Mouse (Mus musculus): ENCODE results near the gene Erich4. TPM values are rescaled to one million over a fixed set of nuclear protein-coding genes. Genes with fewer than 3 reads are reported as not detected.

The Erich4 gene
- polyA plus RNA-seq, 1 experiment from 2014 or later: 0.32 TPM

DNA sequence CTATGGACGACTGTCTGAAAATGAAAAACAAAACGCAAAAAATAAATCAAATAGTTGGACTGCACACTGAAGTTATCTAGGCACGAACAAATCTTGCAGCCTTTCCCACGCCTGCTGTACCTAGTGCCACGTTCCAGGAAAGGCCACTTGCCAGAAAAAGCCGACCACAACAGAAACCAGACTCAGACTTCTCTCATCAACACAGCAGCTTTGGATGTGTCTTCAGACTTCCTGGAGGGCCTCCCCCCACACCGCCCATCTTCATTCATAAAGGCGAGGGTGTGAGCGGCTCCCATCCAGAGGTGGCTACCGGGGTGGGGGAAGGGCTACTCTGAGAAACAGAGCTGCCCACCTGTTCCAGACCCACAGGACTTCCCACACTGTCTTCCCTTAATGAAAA is 28.4 kb upstream of the Erich4 start:
- H3K36me3 ChIP-seq: peaks cover 4% of the 10 kb centered on the region; the same call in 1 of the 2 replicates
- no peak overlapping the region for H3K27ac ChIP-seq
- DNase-seq: no peak
- H3K9me3 ChIP-seq (replicated peaks): peaks cover 8% of the 10 kb centered on the region; the same call in 1 of the 2 replicates
- no peaks in the 10 kb centered on the region for H3K27me3 ChIP-seq
- no peak overlapping the region for H3K4me2 ChIP-seq
- peaks cover 4% of the 10 kb centered on the region for H3K4me1 ChIP-seq (replicated peaks)
- no peak overlapping the region for H3K4me3 ChIP-seq (replicated peaks)
- no peak overlapping the region for H3K9ac ChIP-seq
- WGBS (ENCODE audit: insufficient replicate concordance): 37% methylated on average over 10 of the region's 10 CpGs
- ATAC-seq (ENCODE audit: low read depth): no peak

DNA sequence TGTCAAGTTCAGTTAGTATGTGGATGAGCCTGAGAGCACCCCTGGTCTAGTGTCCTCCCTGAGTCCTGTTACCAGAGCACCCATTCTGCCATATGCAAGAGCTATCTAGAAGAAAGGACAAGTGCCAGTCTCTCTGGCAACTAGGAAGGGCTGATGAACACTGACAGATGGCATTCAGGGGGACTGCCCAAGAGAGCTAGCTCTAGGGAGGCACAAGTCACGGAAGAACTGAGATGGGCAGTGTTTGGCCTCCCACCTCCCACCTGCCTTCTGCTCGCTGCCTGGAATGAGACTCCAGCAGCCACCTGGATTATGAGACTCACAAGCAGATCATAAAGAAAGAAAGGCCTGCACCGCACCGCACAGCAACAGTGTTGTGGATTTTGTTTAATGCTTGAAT is 24.1 kb upstream of the Erich4 start:
- Histone ChIP-seq H3K4me3 (replicated peaks) (no peak overlapping the region), H3K36me3 (peaks cover 4% of the 10 kb centered on the region; the same call in 1 of the 2 replicates), H3K9me3 (replicated peaks) (peaks cover 8% of the 10 kb centered on the region; the same call in 1 of the 2 replicates), H3K4me2 (no peak overlapping the region), H3K27ac (no peak overlapping the region), H3K4me1 (replicated peaks) (no peaks in the 10 kb centered on the region; the same call in 1 of the 2 replicates), H3K9ac (no peak overlapping the region), H3K27me3 (no peaks in the 10 kb centered on the region)
- ATAC-seq (ENCODE audit: low read depth): no peak
- WGBS (ENCODE audit: insufficient replicate concordance): 86% methylated on average over 4 of the region's 4 CpGs
- no peak for DNase-seq

DNA sequence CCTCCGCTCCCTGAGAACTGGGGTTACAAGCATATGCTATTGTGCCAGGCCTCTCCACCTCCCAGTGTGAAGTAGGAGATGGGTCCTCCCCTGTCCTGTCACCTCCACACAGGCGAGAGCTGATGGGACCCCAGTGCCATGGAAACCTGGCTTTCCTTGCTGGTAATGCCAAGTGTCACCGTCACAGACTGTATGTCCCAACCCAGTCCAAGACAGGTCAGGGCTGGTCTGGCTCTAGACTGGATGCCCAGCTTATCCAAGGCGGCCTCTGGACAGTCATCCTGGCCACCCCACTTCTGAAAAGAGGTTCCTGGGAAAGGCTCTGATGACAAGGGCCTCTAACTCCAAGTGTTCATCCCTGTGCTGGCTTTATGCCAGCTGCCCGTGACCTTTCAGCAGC is 21.4 kb upstream of the Erich4 start:
- no peak overlapping the region for H3K4me3 ChIP-seq (replicated peaks)
- H3K9me3 ChIP-seq (replicated peaks): no peaks in the 10 kb centered on the region
- H3K4me2 ChIP-seq: no peak overlapping the region
- no peak for ATAC-seq (ENCODE audit: low read depth)
- no peaks in the 10 kb centered on the region for H3K4me1 ChIP-seq (replicated peaks)
- no peak overlapping the region for H3K9ac ChIP-seq
- peaks cover 4% of the 10 kb centered on the region; the same call in 1 of the 2 replicates for H3K36me3 ChIP-seq
- 62% methylated on average over 5 of the region's 5 CpGs for WGBS (ENCODE audit: insufficient replicate concordance)
- H3K27me3 ChIP-seq: no peaks in the 10 kb centered on the region
- no peak overlapping the region for H3K27ac ChIP-seq
- no peak for DNase-seq

DNA sequence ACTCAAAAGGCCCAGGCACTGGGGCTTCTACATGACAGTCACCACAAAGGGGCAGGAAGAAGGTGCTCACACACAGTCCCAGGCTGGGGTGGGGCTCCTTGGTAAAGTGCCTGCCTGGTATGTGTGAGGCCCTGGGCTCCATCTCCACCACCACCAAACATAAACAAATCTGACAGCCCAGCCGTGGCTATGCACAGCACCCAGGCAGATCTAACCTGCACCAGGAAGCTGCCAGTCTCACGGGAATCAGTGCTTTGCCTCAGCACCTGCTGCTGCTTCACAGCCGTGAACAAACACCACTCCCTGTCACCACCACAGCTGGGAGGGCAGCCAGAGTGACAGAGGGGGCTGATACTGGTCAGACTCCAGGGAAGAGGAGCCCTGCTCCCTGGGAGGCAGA is 20.7 kb upstream of the Erich4 start:
- WGBS (ENCODE audit: insufficient replicate concordance): 38% methylated on average over 3 of the region's 3 CpGs
- H3K4me1 ChIP-seq (replicated peaks): no peaks in the 10 kb centered on the region
- H3K36me3 ChIP-seq: peaks cover 4% of the 10 kb centered on the region; the same call in 1 of the 2 replicates

DNA sequence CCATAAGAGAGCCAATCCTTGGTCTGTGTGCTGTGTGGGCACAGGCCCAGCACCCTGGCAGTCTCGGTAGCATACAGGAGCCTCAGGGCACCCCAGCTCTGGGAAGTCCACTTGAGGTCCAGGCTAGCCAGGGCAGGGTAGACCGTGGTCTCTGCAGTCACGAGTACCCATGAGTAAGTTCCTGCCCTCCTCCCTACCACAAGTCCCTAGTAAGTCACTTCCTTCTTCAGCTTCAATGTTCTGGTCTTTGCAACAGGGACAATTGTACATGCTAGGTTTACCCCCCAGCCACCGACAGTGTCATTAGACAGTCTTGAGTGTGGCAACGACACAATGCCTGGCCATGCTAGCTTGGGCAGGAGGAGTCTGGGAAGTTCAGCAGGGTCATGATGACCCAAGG is 17.0 kb upstream of the Erich4 start:
- DNase-seq (no peak), ATAC-seq (ENCODE audit: low read depth) (no peak)
- no peak overlapping the region for H3K4me3 ChIP-seq (replicated peaks)
- 46% methylated on average over 5 of the region's 5 CpGs for WGBS (ENCODE audit: insufficient replicate concordance)
- no peaks in the 10 kb centered on the region for H3K9me3 ChIP-seq (replicated peaks)
- H3K4me2 ChIP-seq: no peak overlapping the region
- H3K4me1 ChIP-seq (replicated peaks): peaks cover 13% of the 10 kb centered on the region
- 0 out of 2 replicates have a peak, but pooled peaks cover 4% of the 10 kb centered on the region for H3K27me3 ChIP-seq
- H3K9ac ChIP-seq: no peak overlapping the region
- H3K27ac ChIP-seq: no peak overlapping the region
- H3K36me3 ChIP-seq: peaks cover 11% of the 10 kb centered on the region; the same call in 1 of the 2 replicates

More for the DNA sequence above, 20.7 kb upstream of the Erich4 start:
- Histone ChIP-seq H3K27ac (no peak overlapping the region), H3K9me3 (replicated peaks) (no peaks in the 10 kb centered on the region), H3K4me3 (replicated peaks) (no peak overlapping the region), H3K9ac (no peak overlapping the region), H3K27me3 (no peaks in the 10 kb centered on the region), H3K4me2 (no peak overlapping the region)
- ATAC-seq (ENCODE audit: low read depth) (no peak), DNase-seq (no peak)

DNA sequence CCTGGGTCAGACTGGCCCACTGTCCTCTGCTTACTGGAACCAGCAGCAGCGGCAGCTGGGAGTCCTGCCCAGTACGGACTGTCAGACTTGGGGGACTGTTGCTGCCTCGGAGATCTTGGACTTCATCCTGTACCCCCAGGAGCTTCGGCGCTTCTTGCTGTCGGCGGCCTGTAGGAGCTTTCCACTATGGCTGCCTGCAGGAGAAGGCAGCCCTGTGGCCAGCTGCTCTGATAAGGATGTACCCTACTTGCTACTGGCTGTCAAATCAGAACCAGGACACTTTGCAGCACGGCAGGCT is 12.6 kb upstream of the Erich4 start:
- 55% methylated on average over 8 of the region's 8 CpGs for WGBS (ENCODE audit: insufficient replicate concordance)
- no peak for ATAC-seq (ENCODE audit: low read depth)

DNA sequence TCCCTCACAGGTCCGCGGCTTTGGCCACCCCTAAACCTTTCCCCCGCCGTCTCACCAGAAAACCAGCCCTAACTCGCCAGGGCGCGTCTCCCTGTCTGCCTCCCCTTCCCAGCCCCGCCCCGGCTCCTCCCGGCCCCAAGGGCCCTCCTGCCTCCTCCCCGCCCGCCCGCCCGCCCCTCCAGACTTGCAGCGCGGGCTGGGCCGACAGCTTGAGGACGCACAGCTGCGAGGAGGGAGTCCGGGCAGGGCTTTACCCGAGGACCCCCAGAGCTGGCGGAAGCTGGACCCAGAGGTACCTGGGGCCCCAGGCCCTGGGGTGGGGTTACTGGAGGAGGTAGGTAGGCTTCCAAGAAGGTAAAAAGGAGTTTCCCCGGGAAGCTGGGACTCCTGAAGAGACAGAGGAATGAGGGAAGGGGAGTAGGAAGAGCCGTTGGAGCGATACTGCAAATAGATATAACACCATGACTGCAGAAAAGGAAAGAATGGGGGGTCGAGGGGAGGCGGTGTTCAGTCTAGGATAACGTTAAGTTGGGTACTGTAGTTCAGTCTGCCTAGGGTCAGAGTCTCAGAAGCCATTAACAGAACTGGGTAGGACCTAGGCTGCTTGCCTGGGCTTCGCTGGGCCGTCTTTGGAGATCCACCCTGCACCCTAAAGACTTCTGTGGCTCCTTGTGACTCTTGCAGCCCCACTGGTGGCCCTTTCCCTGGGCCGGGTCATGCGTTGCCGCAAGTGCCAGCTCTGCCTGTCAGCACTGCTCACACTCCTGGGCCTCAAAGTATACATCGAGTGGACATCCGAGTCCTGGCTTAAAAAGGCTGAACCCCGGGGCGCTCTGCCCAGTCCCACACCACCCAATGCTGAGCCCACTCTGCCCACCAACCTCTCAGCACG is 12.0 kb upstream of the Erich4 start:
- Histone ChIP-seq H3K9me3 (replicated peaks) (no peaks in the 10 kb centered on the region), H3K4me2 (peak overlapping the region; percentile 82), H3K4me1 (replicated peaks) (peaks cover 37% of the 10 kb centered on the region), H3K4me3 (replicated peaks) (peak overlapping the region; percentile 57), H3K36me3 (peaks cover 17% of the 10 kb centered on the region), H3K27me3 (0 out of 2 replicates have a peak, but pooled peaks cover 4% of the 10 kb centered on the region), H3K27ac (peak overlapping the region; percentile 73; the same call in 1 of the 2 replicates), H3K9ac (peak overlapping the region; percentile 64)
- peak; percentile 55 for DNase-seq
- 15% methylated on average over 38 of the region's 38 CpGs for WGBS (ENCODE audit: insufficient replicate concordance)
- ATAC-seq (ENCODE audit: low read depth): peak; percentile 81

More for the DNA sequence above, 12.6 kb upstream of the Erich4 start:
- Histone ChIP-seq H3K4me1 (replicated peaks) (peaks cover 37% of the 10 kb centered on the region), H3K27ac (no peak overlapping the region), H3K36me3 (peaks cover 17% of the 10 kb centered on the region), H3K27me3 (0 out of 2 replicates have a peak, but pooled peaks cover 4% of the 10 kb centered on the region), H3K4me3 (replicated peaks) (peak overlapping the region; percentile 57), H3K4me2 (peak overlapping the region; percentile 82), H3K9me3 (replicated peaks) (no peaks in the 10 kb centered on the region), H3K9ac (peak overlapping the region; percentile 64)
- no peak for DNase-seq

DNA sequence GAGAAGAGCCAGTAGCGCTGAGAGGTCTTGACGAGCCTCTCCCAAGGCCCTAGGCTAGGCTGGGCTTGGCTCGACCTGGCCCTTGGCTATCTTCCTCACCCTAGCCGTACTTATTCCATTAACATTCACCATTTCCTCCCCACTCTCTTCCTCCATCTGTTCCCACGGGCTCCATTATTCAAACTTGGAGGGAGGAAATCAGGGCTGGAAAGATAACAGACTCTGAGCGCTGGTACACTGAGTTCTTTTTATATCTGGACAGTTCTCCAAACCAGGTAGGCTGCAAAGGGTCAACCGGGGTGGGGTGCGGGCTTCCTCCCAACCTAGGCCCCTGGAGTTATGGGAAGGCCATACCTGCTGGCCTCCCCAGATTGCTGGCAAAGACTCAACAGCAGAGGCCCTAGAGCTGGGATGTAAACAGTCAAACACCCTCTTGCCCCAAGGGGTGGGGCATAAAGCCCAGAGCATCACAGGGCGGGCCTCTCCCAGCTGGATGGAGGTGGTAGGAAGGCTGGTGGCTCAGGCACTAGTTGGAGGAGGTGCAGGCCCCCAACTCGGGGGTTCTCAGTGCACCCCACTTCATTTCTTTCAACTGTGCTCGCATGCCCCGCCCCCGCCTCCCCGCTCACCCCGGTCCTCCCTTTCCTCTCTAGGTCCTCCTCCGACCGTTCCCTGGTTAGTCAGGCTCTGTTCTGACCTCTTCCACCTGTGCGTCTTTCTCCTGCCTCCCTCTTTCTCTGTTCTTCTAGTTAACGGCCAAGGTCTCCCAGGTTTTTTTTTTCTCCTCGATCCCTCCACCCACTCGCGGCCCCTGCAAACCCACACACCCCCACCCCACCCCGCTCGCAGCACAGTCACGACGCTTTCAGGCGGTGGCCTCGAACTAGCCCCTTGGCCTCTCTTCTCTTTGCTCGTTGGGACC is 11.1 kb upstream of the Erich4 start, which contains the start of gene B3gnt8:
Gene B3gnt8 (plus strand): TSS at position 146 of the 922 bp plus-strand sequence.
- Histone ChIP-seq H3K27me3 (0 out of 2 replicates have a peak, but pooled peaks cover 4% of the 10 kb centered on the region), H3K9ac (peak within 1 kb of the TSS; percentile 64), H3K4me1 (replicated peaks) (peaks cover 37% of the 10 kb centered on the region), H3K36me3 (peaks cover 23% of the 10 kb centered on the region), H3K27ac (peak within 1 kb of the TSS; percentile 73), H3K9me3 (replicated peaks) (no peaks in the 10 kb centered on the region), H3K4me2 (peak within 1 kb of the TSS; percentile 82), H3K4me3 (replicated peaks) (peak within 1 kb of the TSS; percentile 57)
- ATAC-seq (ENCODE audit: low read depth) (peak; percentile 61), DNase-seq (no peak)
- WGBS (ENCODE audit: insufficient replicate concordance): 13% methylated on average over 27 of the region's 29 CpGs

DNA sequence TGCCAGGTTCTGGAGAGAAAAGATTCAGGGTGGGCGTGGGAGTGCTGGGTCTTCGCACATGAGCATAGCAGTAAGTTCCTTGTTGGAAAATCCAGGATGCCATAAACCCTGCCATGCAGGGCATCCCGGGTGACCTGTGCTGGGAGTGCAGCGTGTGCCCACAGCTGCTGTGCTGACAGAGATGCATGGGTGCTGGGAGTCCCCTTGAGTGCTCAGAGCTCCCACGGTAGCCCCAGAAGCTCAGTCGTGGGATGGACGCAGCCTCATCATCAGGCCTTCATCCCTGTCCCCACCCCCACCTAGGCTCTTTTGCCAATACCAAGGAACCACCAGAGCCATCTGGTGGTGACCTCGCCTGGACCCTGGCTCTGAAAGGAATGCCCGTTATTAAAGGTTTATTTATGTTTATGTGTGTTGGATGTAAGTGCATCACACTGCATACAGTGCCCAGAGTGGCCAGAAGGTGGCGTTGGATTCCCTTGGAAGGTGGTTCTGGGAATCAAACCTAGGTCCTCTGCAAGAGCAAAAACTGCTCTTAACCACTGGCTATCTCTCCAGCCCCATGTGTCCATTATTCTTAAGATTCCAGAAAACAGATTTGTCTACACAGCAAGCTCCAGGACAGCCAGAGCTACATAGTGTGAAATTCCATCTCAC is 10.0 kb upstream of the Erich4 start:
- Histone ChIP-seq H3K9me3 (replicated peaks) (no peaks in the 10 kb centered on the region), H3K27me3 (0 out of 2 replicates have a peak, but pooled peaks cover 4% of the 10 kb centered on the region), H3K9ac (no peak overlapping the region), H3K27ac (no peak overlapping the region), H3K4me3 (replicated peaks) (no peak overlapping the region), H3K36me3 (peaks cover 23% of the 10 kb centered on the region; the same call in 1 of the 2 replicates), H3K4me2 (no peak overlapping the region), H3K4me1 (replicated peaks) (peaks cover 37% of the 10 kb centered on the region)
- DNase-seq (no peak), ATAC-seq (ENCODE audit: low read depth) (no peak)
- 69% methylated on average over 10 of the region's 10 CpGs for WGBS (ENCODE audit: insufficient replicate concordance)

DNA sequence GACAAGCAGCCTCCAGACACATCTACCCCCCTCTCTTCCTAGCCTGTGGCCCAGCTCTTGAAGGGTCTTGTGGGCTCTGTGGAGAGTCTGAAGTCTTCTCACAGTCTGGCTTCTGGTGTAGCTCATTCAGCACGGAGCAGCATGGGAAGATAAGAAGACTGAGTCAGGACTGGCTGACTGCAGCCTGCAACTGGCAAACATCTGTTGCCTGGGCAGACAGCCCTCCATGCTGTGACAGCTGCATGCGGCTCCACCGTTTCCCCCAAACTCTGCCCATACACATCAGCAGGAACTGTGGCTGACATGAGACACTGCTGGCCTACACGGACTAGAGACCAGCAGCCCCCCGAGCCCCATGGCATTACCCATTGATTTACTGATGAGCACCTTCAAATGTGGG is 9.2 kb upstream of the Erich4 start:
- H3K27ac ChIP-seq: no peak overlapping the region
- H3K4me3 ChIP-seq (replicated peaks): no peak overlapping the region
- no peaks in the 10 kb centered on the region for H3K9me3 ChIP-seq (replicated peaks)
- 62% methylated on average over 5 of the region's 5 CpGs for WGBS (ENCODE audit: insufficient replicate concordance)
- DNase-seq (no peak), ATAC-seq (ENCODE audit: low read depth) (no peak)
- H3K27me3 ChIP-seq: 0 out of 2 replicates have a peak, but pooled peaks cover 4% of the 10 kb centered on the region
- peaks cover 16% of the 10 kb centered on the region; the same call in 1 of the 2 replicates for H3K36me3 ChIP-seq
- peaks cover 40% of the 10 kb centered on the region for H3K4me1 ChIP-seq (replicated peaks)
- H3K9ac ChIP-seq: no peak overlapping the region
- no peak overlapping the region for H3K4me2 ChIP-seq
